Mouse (Mus musculus): Measurements from ENCODE around the gene Tex13a. TPM values are rescaled to one million over a fixed set of nuclear protein-coding genes. Genes with fewer than 3 reads are reported as not detected.

Gene Tex13a
- polyA plus RNA-seq (2016; fragmentation: Nextera tagmentation; extraction: Ambion mirVana) = not detected in 2 replicates

GRCm38 (mm10) chrX:138209480-138209879 is at the start of gene Tex13a:
Gene Tex13a, minus strand, starts transcription at chrX:138209580.
- Histone ChIP-seq H3K4me1 (no peaks in the 10 kb centered on the region), H3K27me3 (0 out of 2 replicates have a peak, but pooled peaks cover 3% of the 10 kb centered on the region), H3K4me3 (no peak within 1 kb of the TSS), H3K9me3 (no peaks in the 10 kb centered on the region), H3K27ac (no peak within 1 kb of the TSS), H3K4me2 (replicated peaks) (no peak within 1 kb of the TSS), H3K36me3 (no peaks in the 10 kb centered on the region), H3K9ac (no peak within 1 kb of the TSS)
- no peak for ATAC-seq (ENCODE audit: insufficient number of reproducible peaks, insufficient read depth, low FRiP score, low TSS enrichment)
- WGBS = 91% methylated on average over 3 of the region's 3 CpGs

GRCm38 (mm10) chrX:138234626-138235025 is 25.2 kb upstream of the Tex13a start:
- ATAC-seq (ENCODE audit: insufficient number of reproducible peaks, insufficient read depth, low FRiP score, low TSS enrichment) = no peak
- H3K36me3 ChIP-seq = no peaks in the 10 kb centered on the region
- WGBS = 42% methylated on average over 4 of the region's 4 CpGs
- H3K9ac ChIP-seq = no peak overlapping the region
- H3K27ac ChIP-seq = no peak overlapping the region
- no peak overlapping the region for H3K4me2 ChIP-seq (replicated peaks)
- H3K27me3 ChIP-seq = no peaks in the 10 kb centered on the region
- no peaks in the 10 kb centered on the region for H3K9me3 ChIP-seq
- no peak overlapping the region for H3K4me3 ChIP-seq
- no peaks in the 10 kb centered on the region for H3K4me1 ChIP-seq

GRCm38 (mm10) chrX:138170146-138170545 is 39.2 kb downstream of the Tex13a start:
- no peak for ATAC-seq (ENCODE audit: insufficient number of reproducible peaks, insufficient read depth, low FRiP score, low TSS enrichment)
- Histone ChIP-seq H3K9ac (no peak overlapping the region), H3K27ac (no peak overlapping the region), H3K9me3 (no peaks in the 10 kb centered on the region), H3K4me1 (no peaks in the 10 kb centered on the region), H3K4me2 (replicated peaks) (no peak overlapping the region), H3K4me3 (no peak overlapping the region), H3K27me3 (no peaks in the 10 kb centered on the region), H3K36me3 (no peaks in the 10 kb centered on the region)
- 10% methylated on average over 3 of the region's 3 CpGs for WGBS

Measured in embryonic facial prominence, embryonic 12.5 days (tissue).